Mouse (Mus musculus) spleen, postnatal 4 days (tissue): ENCODE data around the gene Plekha4.

Experiments
- DNase-seq, 2 experiments: peaks; one replicate each; pipeline ENCODE4 v3.0.0; 2022; ENCODE audit warnings: low spot score in 2 of 2

Plekha4 gene

GRCm38 (mm10) chr7:45568601-45569473 is 42.7 kb downstream of the Plekha4 start:
- no peak for DNase-seq

GRCm38 (mm10) chr7:45570103-45570741 is 44.1 kb downstream of the Plekha4 start, which contains the start of gene Bcat2:
Gene Bcat2, plus strand, starts transcription at chr7:45570153.
- DNase-seq: peak; percentile 81 to 89

GRCm38 (mm10) chr7:45571966-45572365 is 45.8 kb downstream of the Plekha4 start:
- DNase-seq: no peak

- DNase-seq: no peak
These were observed 47.8 kb downstream of the Plekha4 start for GRCm38 (mm10) chr7:45573954-45574353.

- no peak for DNase-seq
These were observed 48.6 kb downstream of the Plekha4 start for GRCm38 (mm10) chr7:45574472-45575379.

- DNase-seq: no peak
These were observed 59.8 kb downstream of the Plekha4 start for GRCm38 (mm10) chr7:45585923-45586322.

GRCm38 (mm10) chr7:45587631-45588592 is 61.8 kb downstream of the Plekha4 start:
- DNase-seq: no peak

- DNase-seq: peak; percentile 83 to 93
These were observed 63.0 kb downstream of the Plekha4 start for GRCm38 (mm10) chr7:45589173-45589572.

- peak in 1 of 2 experiments; percentile 63 for DNase-seq
These were observed 63.8 kb downstream of the Plekha4 start for GRCm38 (mm10) chr7:45589898-45590297.

- no peak for DNase-seq
These were observed 64.7 kb downstream of the Plekha4 start for GRCm38 (mm10) chr7:45590874-45591273.

GRCm38 (mm10) chr7:45591880-45592279 is 65.8 kb downstream of the Plekha4 start:
- no peak for DNase-seq

- DNase-seq: peak; percentile 69 to 89
These were observed 67.1 kb downstream of the Plekha4 start for GRCm38 (mm10) chr7:45593118-45593815.

- DNase-seq: no peak
These were observed 69.0 kb downstream of the Plekha4 start for GRCm38 (mm10) chr7:45595176-45595575.

GRCm38 (mm10) chr7:45596107-45596506 is 70.0 kb downstream of the Plekha4 start:
- DNase-seq: no peak

- no peak for DNase-seq
These were observed 70.9 kb downstream of the Plekha4 start for GRCm38 (mm10) chr7:45597013-45597412.

GRCm38 (mm10) chr7:45597527-45597926 is 71.4 kb downstream of the Plekha4 start:
- no peak for DNase-seq

- no peak for DNase-seq
These were observed 73.1 kb downstream of the Plekha4 start for GRCm38 (mm10) chr7:45598960-45599879.
